Mouse (Mus musculus) heart, embryonic 14.5 days (tissue): ENCODE measurements around the gene Mast4. TPM values are rescaled to one million over a fixed set of nuclear protein-coding genes. Genes with fewer than 3 reads are reported as not detected.

Experiments
- ATAC-seq: fragments of 200-750 bp; cut with Nextera tagmentation; 2 replicates; pipeline ENCODE4 v1.8.0; 2017; ENCODE audit warnings: low read depth, moderate TSS enrichment; ENCODE audit not compliant: insufficient number of reproducible peaks, insufficient read depth, low FRiP score
- H3K27ac ChIP-seq, 2 experiments: fragments of 200-500 bp in 1 of 2; fragments of 300-500 bp in 1 of 2; sonication (generic) in 1 of 2; replicated peaks in 1 of 2; 2 replicates each; pipeline ENCODE4 v1.5.1; 2012 to 2014; ENCODE audit warnings: low read depth in 2 of 2, low read length in 2 of 2, control low read depth in 1 of 2, mild to moderate bottlenecking in 1 of 2, mixed read lengths in 1 of 2; ENCODE audit not compliant: control insufficient read depth in 1 of 2, insufficient read depth in 1 of 2
- H3K27me3 ChIP-seq: fragments of 300-500 bp; sonication (generic); 2 replicates; pipeline ENCODE4 v1.6.1; 2014; ENCODE audit warnings: mild to moderate bottlenecking, low read length, control low read depth; ENCODE audit not compliant: control insufficient read depth, insufficient read depth
- H3K36me3 ChIP-seq: fragments of 300-500 bp; sonication (generic); 2 replicates; pipeline ENCODE4 v1.6.1; 2014; ENCODE audit warnings: mild to moderate bottlenecking, control low read depth, low read length, mixed read lengths; ENCODE audit not compliant: control insufficient read depth, insufficient read depth
- H3K4me1 ChIP-seq, 2 experiments: fragments of 200-500 bp in 1 of 2; fragments of 300-500 bp in 1 of 2; sonication (generic) in 1 of 2; 2 replicates each; pipeline ENCODE4 v1.6.1; 2012 to 2014; ENCODE audit warnings: low read length in 2 of 2, control low read depth in 1 of 2, mixed read lengths in 1 of 2; ENCODE audit not compliant: control insufficient read depth in 2 of 2, insufficient read depth in 2 of 2
- H3K4me2 ChIP-seq: fragments of 300-500 bp; sonication (generic); 2 replicates; pipeline ENCODE4 v1.6.1; 2014; ENCODE audit warnings: mild to moderate bottlenecking, low read length
- H3K4me3 ChIP-seq, 2 experiments: fragments of 200-500 bp in 1 of 2; fragments of 300-500 bp in 1 of 2; sonication (generic) in 1 of 2; 2 replicates each; pipeline ENCODE4 v1.5.1; 2012 to 2014; ENCODE audit warnings: low read length in 2 of 2, mild to moderate bottlenecking in 2 of 2, control low read depth in 1 of 2, low read depth in 1 of 2, moderate library complexity in 1 of 2; ENCODE audit not compliant: control insufficient read depth in 1 of 2, insufficient read depth in 1 of 2
- H3K9ac ChIP-seq: fragments of 300-500 bp; sonication (generic); 2 replicates; pipeline ENCODE4 v1.6.1; 2014; ENCODE audit warnings: mild to moderate bottlenecking, low read length
- H3K9me3 ChIP-seq: fragments of 300-500 bp; sonication (generic); 2 replicates; pipeline ENCODE4 v1.6.1; 2016; ENCODE audit warnings: low read length, control low read depth; ENCODE audit not compliant: control insufficient read depth
- WGBS: fragments of 180-500 bp; shearing (Covaris S2); extraction: QIAGEN DNeasy Blood & Tissue Kit; methylation state at CpG from one replicate; pipeline ENCODE4 v1.1.7; 2014; 5-methylcytosine and 5-hydroxymethylcytosine counted together
- polyA plus RNA-seq: library from polyadenylated mRNA; unstranded; fragments of >200 nt; fragmentation: Nextera tagmentation; extraction: Ambion mirVana; gene quantifications from 2 replicates; pipeline ENCODE4 v1.2.1, GENCODE M21; 2014

Gene Mast4
- polyA plus RNA-seq, 1 experiment from 2014 or later = 54.1 TPM

GRCm38 (mm10) chr13:103238034-103238705, 96.1 kb downstream of the Mast4 start:
- Histone ChIP-seq H3K27ac (no peak overlapping the region), H3K9ac (no peak overlapping the region), H3K27me3 (no peaks in the 10 kb centered on the region), H3K4me2 (no peak overlapping the region), H3K4me1 (no peaks in the 10 kb centered on the region), H3K9me3 (no peaks in the 10 kb centered on the region), H3K36me3 (no peaks in the 10 kb centered on the region), H3K4me3 (no peak overlapping the region)
- ATAC-seq = no peak
- WGBS = 87% methylated on average over 7 of the region's 7 CpGs

- Histone ChIP-seq H3K9ac (no peak overlapping the region), H3K9me3 (no peaks in the 10 kb centered on the region), H3K4me1 (no peaks in the 10 kb centered on the region), H3K4me3 (no peak overlapping the region), H3K36me3 (no peaks in the 10 kb centered on the region), H3K27me3 (no peaks in the 10 kb centered on the region), H3K4me2 (no peak overlapping the region), H3K27ac (no peak overlapping the region)
- no peak for ATAC-seq
- 89% methylated on average over 7 of the region's 7 CpGs for WGBS
Observed at GRCm38 (mm10) chr13:103232171-103232570, 102.1 kb downstream of the Mast4 start.

- no peak for ATAC-seq
- Histone ChIP-seq H3K4me2 (no peak overlapping the region), H3K4me1 (no peaks in the 10 kb centered on the region; a peak in 1 of 4 replicates), H3K27me3 (no peaks in the 10 kb centered on the region), H3K4me3 (no peak overlapping the region), H3K9me3 (no peaks in the 10 kb centered on the region), H3K9ac (no peak overlapping the region), H3K27ac (no peak overlapping the region), H3K36me3 (no peaks in the 10 kb centered on the region)
- WGBS = 77% methylated on average over 4 of the region's 4 CpGs
Observed at GRCm38 (mm10) chr13:103229069-103229468, 105.2 kb downstream of the Mast4 start.

GRCm38 (mm10) chr13:103225895-103226815, 108.1 kb downstream of the Mast4 start:
- H3K4me1 ChIP-seq = no peaks in the 10 kb centered on the region; a peak in 1 of 4 replicates
- H3K9ac ChIP-seq = no peak overlapping the region
- no peak overlapping the region for H3K4me2 ChIP-seq
- H3K27ac ChIP-seq = no peak overlapping the region
- ATAC-seq = no peak
- WGBS = 57% methylated on average over 17 of the region's 17 CpGs
- H3K9me3 ChIP-seq = no peaks in the 10 kb centered on the region
- no peaks in the 10 kb centered on the region for H3K36me3 ChIP-seq
- H3K4me3 ChIP-seq = no peak overlapping the region
- H3K27me3 ChIP-seq = no peaks in the 10 kb centered on the region

DNA sequence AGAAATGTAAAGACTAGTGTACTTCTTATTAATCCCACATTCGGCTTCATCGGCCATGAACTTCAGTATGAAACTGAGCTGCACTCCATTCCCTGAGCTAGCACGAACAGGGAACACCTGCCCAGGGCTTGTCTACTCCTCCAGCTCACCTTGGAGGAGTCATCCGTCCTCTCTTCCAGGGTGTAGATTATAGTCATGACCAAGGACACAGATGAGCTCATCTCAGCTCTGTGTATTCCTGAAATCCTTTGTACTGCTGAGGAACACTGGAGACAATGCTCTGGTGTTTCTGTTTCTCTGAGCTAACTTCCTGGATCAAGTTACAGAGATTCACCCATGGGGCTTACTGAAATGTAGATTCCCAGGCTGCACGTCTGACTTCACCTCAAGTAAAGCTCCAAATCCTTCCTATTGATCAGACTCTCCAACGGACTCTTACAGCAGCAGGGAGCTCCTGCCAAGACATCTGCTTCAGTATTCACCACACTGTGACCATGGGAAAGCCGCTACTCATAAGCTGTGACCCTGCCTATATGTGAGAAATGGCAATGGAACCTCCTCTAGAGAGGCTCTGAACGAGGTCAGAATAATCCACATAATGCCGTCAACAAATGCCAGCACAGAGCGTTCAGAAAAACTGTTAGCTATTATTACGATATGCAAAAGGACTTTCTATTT, 108.9 kb downstream of the Mast4 start:
- no peaks in the 10 kb centered on the region for H3K9me3 ChIP-seq
- H3K4me2 ChIP-seq = no peak overlapping the region
- WGBS = 65% methylated on average over 11 of the region's 11 CpGs
- no peak for ATAC-seq
- no peak overlapping the region for H3K9ac ChIP-seq
- no peak overlapping the region for H3K27ac ChIP-seq
- H3K36me3 ChIP-seq = no peaks in the 10 kb centered on the region
- H3K27me3 ChIP-seq = no peaks in the 10 kb centered on the region
- no peak overlapping the region for H3K4me3 ChIP-seq
- peaks cover 2 to 5% of the 10 kb centered on the region in 2 experiments; a peak in 2 of 4 replicates for H3K4me1 ChIP-seq

GRCm38 (mm10) chr13:103220479-103221064, 113.7 kb downstream of the Mast4 start:
- no peaks in the 10 kb centered on the region for H3K36me3 ChIP-seq
- H3K4me1 ChIP-seq = peaks cover 2 to 5% of the 10 kb centered on the region in 2 experiments; a peak in 2 of 4 replicates
- no peaks in the 10 kb centered on the region for H3K9me3 ChIP-seq
- WGBS = 20% methylated on average over 11 of the region's 11 CpGs
- no peaks in the 10 kb centered on the region for H3K27me3 ChIP-seq
- no peak for ATAC-seq
- no peak overlapping the region for H3K9ac ChIP-seq
- peak overlapping the region; percentile 27; the same call in 1 of the 2 replicates for H3K4me2 ChIP-seq
- H3K27ac ChIP-seq = peak overlapping the region; percentile 11 to 35; a peak in 2 of 4 replicates
- H3K4me3 ChIP-seq = no peak overlapping the region

- WGBS = 44% methylated on average over 2 of the region's 2 CpGs
- Histone ChIP-seq H3K4me2 (no peak overlapping the region), H3K27ac (peak overlapping the region in 1 of 2 experiments; percentile 11; a peak in 1 of 4 replicates), H3K27me3 (no peaks in the 10 kb centered on the region), H3K4me1 (peaks cover 2 to 5% of the 10 kb centered on the region in 2 experiments; a peak in 2 of 4 replicates), H3K9ac (no peak overlapping the region), H3K9me3 (no peaks in the 10 kb centered on the region), H3K36me3 (no peaks in the 10 kb centered on the region), H3K4me3 (no peak overlapping the region)
- ATAC-seq = no peak
Observed at GRCm38 (mm10) chr13:103219999-103220398, 114.3 kb downstream of the Mast4 start.
